ENCODE assay signal across 10 mouse cellular contexts in genomic region chr3:52211303-52211695, GRCm38 (mm10). TPM values are rescaled to one million over a fixed set of nuclear protein-coding genes. Genes with fewer than 3 reads are reported as not detected.
DNase-seq lines count a peak whose midpoint lies in the region; ATAC-seq lines count a peak whose summit lies in the region.
"Had no signal": no experiment of that assay in that cellular context is flagged by ENCODE, and none has a peak within 500 bp of the region (broad histone marks: within the 10 kb centered on the region; RNA-seq: fewer than 3 reads in every experiment).

No protein-coding gene starts in this region.

- peak overlapping the region; percentile 17 for H3K4me3 ChIP-seq in kidney, embryonic 16.5 days (ENCODE audit: low read length)
- 0 out of 2 replicates have a peak overlapping the region, but pooled peaks have one; percentile 11 for H3K4me3 ChIP-seq in embryonic facial prominence, embryonic 15.5 days (replicated peaks)
- H3K4me3 ChIP-seq in hindbrain, embryonic 14.5 days (replicated peaks; ENCODE audit: low read length): no peak overlapping the region
- H3K4me3 ChIP-seq in midbrain, embryonic 15.5 days: no peak overlapping the region

- intact Hi-C loops in left cerebral cortex, postnatal 4 days (cut with DNase I): no loop called here

- 29% methylated on average over 4 of the region's 6 CpGs for WGBS in kidney, embryonic 16.5 days
- 25% methylated on average over 6 of the region's 6 CpGs for WGBS in embryonic facial prominence, embryonic 15.5 days
- 28% methylated on average over 6 of the region's 6 CpGs for WGBS in hindbrain, embryonic 14.5 days
- 29% methylated on average over 5 of the region's 6 CpGs for WGBS in midbrain, embryonic 15.5 days

- DNase-seq in kidney, adult 8-10 months: no peak
- DNase-seq in hindbrain, embryonic 14.5 days (ENCODE audit: low spot score): no peak
- no peak for DNase-seq in cerebellum, adult 18-20 months
- no peak for DNase-seq in layer of hippocampus, adult 18-20 months (ENCODE audit: low spot score in 2 of 2)
- no peak for DNase-seq in left cerebral cortex, postnatal 4 days
- DNase-seq: adrenal gland, adult 8-10 months; kidney, postnatal 36 days had no signal

- H3K9ac ChIP-seq in kidney, embryonic 16.5 days (replicated peaks; ENCODE audit: low read length): 0 out of 2 replicates have a peak overlapping the region, but pooled peaks have one; percentile 45
- no peak overlapping the region for H3K9ac ChIP-seq in embryonic facial prominence, embryonic 15.5 days
- H3K9ac ChIP-seq in hindbrain, embryonic 14.5 days: no peak overlapping the region
- no peak overlapping the region for H3K9ac ChIP-seq in midbrain, embryonic 15.5 days

- peak overlapping the region; percentile 45 for H3K4me2 ChIP-seq in kidney, embryonic 16.5 days (replicated peaks; ENCODE audit: low read depth, low read length)
- H3K4me2 ChIP-seq in embryonic facial prominence, embryonic 15.5 days (replicated peaks): peak overlapping the region; percentile 35
- peak overlapping the region; percentile 36; the same call in 1 of the 2 replicates for H3K4me2 ChIP-seq in hindbrain, embryonic 14.5 days (replicated peaks)
- H3K4me2 ChIP-seq in midbrain, embryonic 15.5 days: peak overlapping the region; percentile 43; the same call in 1 of the 2 replicates

- no peaks in the 10 kb centered on the region for H3K36me3 ChIP-seq in kidney, embryonic 16.5 days (ENCODE audit: insufficient read depth, low read length)
- no peaks in the 10 kb centered on the region for H3K36me3 ChIP-seq in embryonic facial prominence, embryonic 15.5 days
- no peaks in the 10 kb centered on the region for H3K36me3 ChIP-seq in hindbrain, embryonic 14.5 days (replicated peaks; ENCODE audit: control insufficient read depth, insufficient read depth)
- no peaks in the 10 kb centered on the region for H3K36me3 ChIP-seq in midbrain, embryonic 15.5 days (replicated peaks)

- H3K27ac ChIP-seq in kidney, embryonic 16.5 days (ENCODE audit: low read length): peak overlapping the region; percentile 62; the same call in 1 of the 2 replicates
- no peak overlapping the region for H3K27ac ChIP-seq in embryonic facial prominence, embryonic 15.5 days (replicated peaks)
- H3K27ac ChIP-seq in hindbrain, embryonic 14.5 days: no peak overlapping the region
- no peak overlapping the region for H3K27ac ChIP-seq in midbrain, embryonic 15.5 days

- peaks cover 12% of the 10 kb centered on the region for H3K4me1 ChIP-seq in kidney, embryonic 16.5 days (ENCODE audit: insufficient read depth, low read length)
- peaks cover 7% of the 10 kb centered on the region for H3K4me1 ChIP-seq in embryonic facial prominence, embryonic 15.5 days
- peaks cover 6% of the 10 kb centered on the region; the same call in 1 of the 2 replicates for H3K4me1 ChIP-seq in hindbrain, embryonic 14.5 days (replicated peaks; ENCODE audit: control insufficient read depth, insufficient read depth, low read length)
- H3K4me1 ChIP-seq in midbrain, embryonic 15.5 days: peaks cover 6% of the 10 kb centered on the region; the same call in 1 of the 2 replicates

- no peaks in the 10 kb centered on the region for H3K27me3 ChIP-seq in kidney, embryonic 16.5 days (ENCODE audit: insufficient read depth, low read length)
- no peaks in the 10 kb centered on the region for H3K27me3 ChIP-seq in embryonic facial prominence, embryonic 15.5 days
- H3K27me3 ChIP-seq in hindbrain, embryonic 14.5 days (ENCODE audit: control insufficient read depth, insufficient read depth, low read length): no peaks in the 10 kb centered on the region; the same call in 1 of the 2 replicates
- 0 out of 2 replicates have a peak, but pooled peaks cover 3% of the 10 kb centered on the region for H3K27me3 ChIP-seq in midbrain, embryonic 15.5 days (replicated peaks)

- ATAC-seq in kidney, embryonic 16.5 days (ENCODE audit: low FRiP score, low TSS enrichment): 0 out of 2 replicates have a peak, but pooled peaks have one; percentile 12
- no peak for ATAC-seq in embryonic facial prominence, embryonic 15.5 days (ENCODE audit: insufficient number of reproducible peaks, low FRiP score, low TSS enrichment, low read depth)
- no peak for ATAC-seq in hindbrain, embryonic 14.5 days (ENCODE audit: low FRiP score)
- no peak for ATAC-seq in midbrain, embryonic 15.5 days (replicated peaks)

- H3K9me3 ChIP-seq in kidney, embryonic 16.5 days (ENCODE audit: low read length): no peaks in the 10 kb centered on the region
- H3K9me3 ChIP-seq in embryonic facial prominence, embryonic 15.5 days (replicated peaks): no peaks in the 10 kb centered on the region
- 0 out of 2 replicates have a peak, but pooled peaks cover 10% of the 10 kb centered on the region for H3K9me3 ChIP-seq in hindbrain, embryonic 14.5 days (ENCODE audit: control insufficient read depth, low read length)
- H3K9me3 ChIP-seq in midbrain, embryonic 15.5 days: no peaks in the 10 kb centered on the region

RNA-seq across cellular contexts. Expression of gene Foxo1, which starts 56.8 kb away (rescaled TPM):
- polyA plus RNA-seq in kidney, embryonic 16.5 days (2015; fragmentation: Nextera tagmentation; extraction: Ambion mirVana): 5.9 and 6.5 TPM in 2 replicates
- 8.2 and 8.9 TPM in 2 replicates for polyA plus RNA-seq in embryonic facial prominence, embryonic 15.5 days (2015; fragmentation: Nextera tagmentation; extraction: Ambion mirVana)
- polyA plus RNA-seq in hindbrain, embryonic 14.5 days (2014; fragmentation: Nextera tagmentation; extraction: Ambion mirVana): 3.9 TPM in 2 replicates
- 3.7 and 3.9 TPM in 2 replicates for polyA plus RNA-seq in midbrain, embryonic 15.5 days (2015; fragmentation: Nextera tagmentation; extraction: Ambion mirVana)
- total RNA-seq in layer of hippocampus, adult 18-20 months (2021): 10 to 100 TPM; 22.5 to 24.5 TPM
- 10 to 100 TPM; 14.6 to 15.1 TPM for total RNA-seq in left cerebral cortex, postnatal 4 days (2021)

Comparison
In these comparisons a context has a peak if more than half of its experiments do, and no peak if none do; other contexts are left out.
1. H3K4me3 ChIP-seq: peak in kidney, embryonic 16.5 days (single experiment) and embryonic facial prominence, embryonic 15.5 days (single experiment); none in hindbrain, embryonic 14.5 days (single experiment) and midbrain, embryonic 15.5 days (single experiment).
2. Peak in every context shown above with its lines, with median percentiles within 50 percentile points of each other: H3K4me2 ChIP-seq.